Mouse (Mus musculus) CH12.LX (cell line): ENCODE measurements around the gene Mef2d. TPM values are rescaled to one million over a fixed set of nuclear protein-coding genes. Genes with fewer than 3 reads are reported as not detected.

ENCODE experiments used
- DNase-seq: peaks from one replicate; pipeline ENCODE4 v3.0.0-alpha.2; 2013; ENCODE audit errors: extremely low read depth
- H3K27ac ChIP-seq: 2 replicates; pipeline ENCODE4 v1.5.1; 2012; ENCODE audit warnings: low read depth, mild to moderate bottlenecking, control low read depth, moderate library complexity; ENCODE audit not compliant: insufficient read depth
- H3K27me3 ChIP-seq: replicated peaks from 2 replicates; pipeline ENCODE3; 2012; ENCODE audit warnings: inconsistent platforms
- H3K36me3 ChIP-seq, 2 experiments: replicated peaks in 1 of 2; 2 replicates each; pipeline versions ENCODE3 to v1.6.1; 2012; ENCODE audit warnings: inconsistent platforms in 1 of 2, low read length in 1 of 2, mild to moderate bottlenecking in 1 of 2, mixed read lengths in 1 of 2, moderate library complexity in 1 of 2; ENCODE audit not compliant: control insufficient read depth in 1 of 2, insufficient read depth in 1 of 2
- H3K4me1 ChIP-seq, 2 experiments: 2 replicates each; pipeline ENCODE4 v1.6.1; 2012; ENCODE audit warnings: inconsistent platforms in 1 of 2, moderate library complexity in 1 of 2; ENCODE audit not compliant: insufficient read depth in 2 of 2, control insufficient read depth in 1 of 2
- H3K4me2 ChIP-seq: 2 replicates; pipeline ENCODE4 v1.6.1; 2012; ENCODE audit warnings: low read depth, mild to moderate bottlenecking, control low read depth; ENCODE audit not compliant: poor library complexity, insufficient read depth, severe bottlenecking
- H3K4me3 ChIP-seq, 3 experiments: fragments of 150-350 bp in 1 of 3; sonication (generic) in 1 of 3; replicated peaks in 1 of 3; 2 replicates each; pipeline versions ENCODE3 to v1.5.1; 2011 to 2012; ENCODE audit warnings: low read depth in 2 of 3, low read length in 2 of 3, mild to moderate bottlenecking in 2 of 3, moderate library complexity in 2 of 3, control low read depth in 1 of 3, improper control_type of control experiment in 1 of 3, inconsistent platforms in 1 of 3, mixed read lengths in 1 of 3; ENCODE audit not compliant: poor library complexity in 1 of 3
- H3K79me2 ChIP-seq: replicated peaks from 2 replicates; pipeline ENCODE4 v1.6.1; 2012; ENCODE audit warnings: mild to moderate bottlenecking, moderate library complexity; ENCODE audit not compliant: control insufficient read depth, poor library complexity, insufficient read depth, severe bottlenecking; ENCODE audit errors: extremely low read depth
- H3K9ac ChIP-seq: 2 replicates; pipeline ENCODE4 v1.6.1; 2012; ENCODE audit warnings: low read depth, mild to moderate bottlenecking, control low read depth, moderate library complexity; ENCODE audit not compliant: insufficient read depth
- H3K9me3 ChIP-seq: replicated peaks from 2 replicates; pipeline ENCODE3; 2012; ENCODE audit warnings: low read length, inconsistent platforms, mixed read lengths
- BHLHE40 ChIP-seq: IDR thresholded peaks from 2 replicates; pipeline ENCODE4 v1.6.1; 2011; ENCODE audit warnings: mild to moderate bottlenecking, low read depth, low read length, improper control_type of control experiment
- CHD1 ChIP-seq: IDR thresholded peaks from 2 replicates; pipeline ENCODE4 v1.6.1; 2012; ENCODE audit warnings: low read depth, low read length, improper control_type of control experiment, inconsistent platforms
- CHD2 ChIP-seq: IDR thresholded peaks from 2 replicates; pipeline ENCODE4 v1.6.1; 2011; ENCODE audit warnings: low read length, improper control_type of control experiment
- CTCF ChIP-seq, 2 experiments: IDR thresholded peaks in 1 of 2; conservative IDR thresholded peaks in 1 of 2; 2 replicates each; pipeline ENCODE4 v1.5.1; 2011 to 2012; ENCODE audit warnings: low read depth in 2 of 2, low read length in 2 of 2, improper control_type of control experiment in 1 of 2, inconsistent platforms in 1 of 2, mild to moderate bottlenecking in 1 of 2, moderate library complexity in 1 of 2
- EP300 ChIP-seq: IDR thresholded peaks from 2 replicates; pipeline ENCODE4 v1.6.1; 2011; ENCODE audit warnings: low read length, improper control_type of control experiment
- IRF4 ChIP-seq: IDR thresholded peaks from 2 replicates; pipeline ENCODE4 v1.6.1; 2014; ENCODE audit warnings: low read depth, mild to moderate bottlenecking, inconsistent platforms, low read length, improper control_type of control experiment
- JUN ChIP-seq: IDR thresholded peaks from 2 replicates; pipeline ENCODE4 v1.6.1; 2011; ENCODE audit warnings: low read depth, mild to moderate bottlenecking, low read length, improper control_type of control experiment, moderate library complexity; ENCODE audit not compliant: insufficient read depth
- MAZ ChIP-seq: IDR thresholded peaks from 2 replicates; pipeline ENCODE4 v1.6.1; 2012; ENCODE audit warnings: low read depth, mild to moderate bottlenecking, inconsistent platforms, low read length, improper control_type of control experiment, moderate library complexity
- MYC ChIP-seq: IDR thresholded peaks from 2 replicates; pipeline ENCODE4 v1.6.1; 2011; ENCODE audit warnings: low read depth, mild to moderate bottlenecking, improper control_type of control experiment, low read length
- NRF1 ChIP-seq: IDR thresholded peaks from 2 replicates; pipeline ENCODE4 v1.6.1; 2014; ENCODE audit warnings: low read depth, mild to moderate bottlenecking, inconsistent platforms, low read length, improper control_type of control experiment, moderate library complexity
- POLR2AphosphoS2 ChIP-seq: IDR thresholded peaks from 2 replicates; pipeline ENCODE4 v1.6.1; 2011; ENCODE audit warnings: low read depth, low read length, improper control_type of control experiment
- RAD21 ChIP-seq: IDR thresholded peaks from 2 replicates; pipeline ENCODE4 v1.6.1; 2011; ENCODE audit warnings: low read depth, mild to moderate bottlenecking, low read length, improper control_type of control experiment, moderate library complexity
- SIN3A ChIP-seq: IDR thresholded peaks from 2 replicates; pipeline ENCODE4 v1.6.1; 2012; ENCODE audit warnings: low read length, improper control_type of control experiment, inconsistent platforms
- ZC3H11A ChIP-seq: IDR thresholded peaks from 2 replicates; pipeline ENCODE4 v1.6.1; 2012; ENCODE audit warnings: low read depth, mild to moderate bottlenecking, inconsistent platforms, low read length, improper control_type of control experiment
- ZNF384 ChIP-seq: IDR thresholded peaks from 2 replicates; pipeline ENCODE4 v1.6.1; 2012; ENCODE audit warnings: low read depth, low read length, improper control_type of control experiment, inconsistent platforms
- dilution Hi-C: fragments of 300-500 bp; cut with MboI; formaldehyde crosslinking; loops from 2 replicates; pipeline ENCODE4 v1.14.3; 2020; ENCODE audit warnings: low sequenced_read_pairs; ENCODE audit not compliant: extremely low pct_unique_long_range_greater_than_20kb, extremely low pct_ligation_motif_present
- in situ Hi-C: fragments of 300-500 bp; cut with MboI; formaldehyde crosslinking; loops from 3 replicates; pipeline ENCODE4 v1.14.3; 2019; ENCODE audit warnings: low sequenced_read_pairs, low pct_ligation_motif_present, low pct_unique_long_range_greater_than_20kb, mixed read lengths
- polyA plus RNA-seq: library from polyadenylated mRNA; unstranded; fragments of >175 nt; gene quantifications from 2 replicates; pipeline ENCODE4 v1.2.1, GENCODE M21; 2012; ENCODE audit warnings: low read depth; ENCODE audit not compliant: insufficient read length
- total RNA-seq, 2 experiments: library from RNA; depleted of rRNA; stranded (reverse); fragments of 300-350 nt in 1 of 2; fragments of >200 nt in 1 of 2; gene quantifications; 2 replicates each; pipeline ENCODE4 v1.2.3; 2012 to 2014

Gene Mef2d
- total and polyA plus RNA-seq, 3 experiments, result 4.8 to 75.8 (median 10.9) TPM

- H3K4me2 ChIP-seq, result no peak overlapping the region
- H3K27me3 ChIP-seq, result no peaks in the 10 kb centered on the region
- no peak for DNase-seq
- peaks cover 0 to 13% of the 10 kb centered on the region in 2 experiments; a peak in 1 of 4 replicates for H3K4me1 ChIP-seq
- in situ Hi-C loops, result no loop called here
- H3K27ac ChIP-seq, result no peak overlapping the region
- H3K9ac ChIP-seq, result no peak overlapping the region
- peaks cover 55 to 95% of the 10 kb centered on the region in 2 experiments for H3K36me3 ChIP-seq
- no peaks in the 10 kb centered on the region for H3K9me3 ChIP-seq
- dilution Hi-C loops, result no loop called here
- H3K4me3 ChIP-seq, result no peak overlapping the region
- TF ChIP-seq ZNF384, result no peak
- no peak for TF ChIP-seq IRF4
- TF ChIP-seq MYC, result no peak
- no peak for TF ChIP-seq CHD2
- no peak for TF ChIP-seq SIN3A
- no peak for TF ChIP-seq RAD21
- TF ChIP-seq CHD1, result no peak
- TF ChIP-seq EP300, result no peak
- TF ChIP-seq ZC3H11A, result no peak
- no peak for TF ChIP-seq CTCF (conservative IDR thresholded peaks at IDR 0.05 in 1 of 2, IDR thresholded peaks at IDR 0.05 in 1 of 2; ENCODE audit: low read depth in 2 of 2, low read length in 2 of 2)
- no peak for TF ChIP-seq BHLHE40
- TF ChIP-seq, all 38 proteins: peak for 0
- no peaks in the 10 kb centered on the region for H3K79me2 ChIP-seq
Observed at GRCm38 (mm10) chr3:88094126-88094525, 48.0 kb upstream of the Mef2d start.

GRCm38 (mm10) chr3:88097666-88098065 is 44.5 kb upstream of the Mef2d start:
- no peak for DNase-seq
- in situ Hi-C loops (no loop called here), dilution Hi-C loops (no loop called here)
- peaks cover 57 to 91% of the 10 kb centered on the region in 2 experiments for H3K36me3 ChIP-seq
- no peak overlapping the region for H3K4me2 ChIP-seq
- H3K27me3 ChIP-seq, result no peaks in the 10 kb centered on the region
- no peak overlapping the region for H3K4me3 ChIP-seq
- peaks cover 0 to 13% of the 10 kb centered on the region in 2 experiments; a peak in 1 of 4 replicates for H3K4me1 ChIP-seq
- H3K27ac ChIP-seq, result no peak overlapping the region
- no peak for TF ChIP-seq POLR2AphosphoS2
- H3K79me2 ChIP-seq, result no peaks in the 10 kb centered on the region
- H3K9me3 ChIP-seq, result no peaks in the 10 kb centered on the region
- H3K9ac ChIP-seq, result no peak overlapping the region

GRCm38 (mm10) chr3:88100251-88100650 is 41.9 kb upstream of the Mef2d start:
- no peaks in the 10 kb centered on the region for H3K79me2 ChIP-seq
- DNase-seq, result no peak
- H3K4me1 ChIP-seq, result peaks cover 0 to 13% of the 10 kb centered on the region in 2 experiments; a peak in 1 of 4 replicates
- no peak overlapping the region for H3K4me2 ChIP-seq
- in situ Hi-C loops (no loop called here), dilution Hi-C loops (no loop called here)
- no peak overlapping the region for H3K9ac ChIP-seq
- H3K4me3 ChIP-seq, result no peak overlapping the region
- H3K9me3 ChIP-seq, result no peaks in the 10 kb centered on the region
- peaks cover 62 to 92% of the 10 kb centered on the region in 2 experiments for H3K36me3 ChIP-seq
- H3K27ac ChIP-seq, result no peak overlapping the region
- TF ChIP-seq MAZ (no peak), NRF1 (no peak), JUN (no peak), CTCF (conservative IDR thresholded peaks at IDR 0.05 in 1 of 2, IDR thresholded peaks at IDR 0.05 in 1 of 2; ENCODE audit: low read depth in 2 of 2, low read length in 2 of 2) (no peak)
- no peaks in the 10 kb centered on the region for H3K27me3 ChIP-seq
